Mouse (Mus musculus) kidney, postnatal 25 days (tissue): Measurements from ENCODE around the gene Rars2.

Experiments used
- DNase-seq, 2 experiments: peaks; one replicate each; pipeline ENCODE4 v3.0.0; 2021; ENCODE audit warnings: mixed read lengths in 2 of 2

The Rars2 gene

DNA sequence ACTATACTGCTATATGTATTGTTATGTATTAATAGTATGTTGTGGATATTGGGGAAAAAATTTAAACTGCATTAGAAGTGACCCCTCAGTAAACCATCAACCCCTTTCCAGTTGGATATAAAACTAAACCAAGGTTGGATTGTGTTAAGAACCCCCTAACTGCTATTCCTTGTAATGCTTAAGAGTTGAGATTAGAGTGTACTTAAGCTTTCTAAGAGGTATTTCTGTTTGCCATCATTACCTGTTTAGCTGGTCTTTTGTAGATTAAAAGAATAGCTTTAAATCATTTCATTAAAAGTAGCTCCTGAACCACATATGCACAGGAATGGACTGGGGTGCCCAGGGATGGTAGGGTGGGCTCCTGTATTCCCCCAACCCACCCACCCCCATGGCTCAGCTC lies 30.0 kb downstream of the Rars2 start:
- no peak for DNase-seq

- no peak for DNase-seq
Measured at GRCm38 (mm10) chr4:34653179-34653578, 38.4 kb downstream of the Rars2 start.

GRCm38 (mm10) chr4:34656101-34656500 lies 41.3 kb downstream of the Rars2 start:
- no peak for DNase-seq

GRCm38 (mm10) chr4:34659012-34659411 lies 44.3 kb downstream of the Rars2 start:
- no peak for DNase-seq

- DNase-seq, result no peak
Measured at GRCm38 (mm10) chr4:34661514-34661913, 46.8 kb downstream of the Rars2 start.

DNA sequence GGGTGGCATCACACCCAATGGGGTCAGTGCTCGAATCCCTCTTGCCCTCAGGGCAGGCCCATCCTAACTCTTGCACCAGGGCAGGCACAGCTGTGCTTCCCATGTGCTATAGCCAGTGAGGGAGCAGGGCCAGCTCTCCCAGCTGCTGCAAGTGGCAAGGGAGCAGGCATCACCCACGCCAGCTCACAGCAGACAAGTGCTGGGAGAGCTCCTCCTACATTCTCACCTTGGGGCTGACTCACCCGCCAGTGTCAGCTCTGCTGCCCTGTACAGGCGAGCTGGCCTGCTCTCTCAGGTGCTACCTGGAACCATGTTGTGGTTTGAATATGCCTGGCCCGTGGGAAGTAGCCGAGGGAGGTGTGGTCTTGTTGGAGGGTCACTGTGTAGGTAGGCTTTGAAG lies 47.2 kb downstream of the Rars2 start:
- DNase-seq, result no peak

- no peak for DNase-seq
Measured at GRCm38 (mm10) chr4:34667923-34668322, 53.2 kb downstream of the Rars2 start.

DNA sequence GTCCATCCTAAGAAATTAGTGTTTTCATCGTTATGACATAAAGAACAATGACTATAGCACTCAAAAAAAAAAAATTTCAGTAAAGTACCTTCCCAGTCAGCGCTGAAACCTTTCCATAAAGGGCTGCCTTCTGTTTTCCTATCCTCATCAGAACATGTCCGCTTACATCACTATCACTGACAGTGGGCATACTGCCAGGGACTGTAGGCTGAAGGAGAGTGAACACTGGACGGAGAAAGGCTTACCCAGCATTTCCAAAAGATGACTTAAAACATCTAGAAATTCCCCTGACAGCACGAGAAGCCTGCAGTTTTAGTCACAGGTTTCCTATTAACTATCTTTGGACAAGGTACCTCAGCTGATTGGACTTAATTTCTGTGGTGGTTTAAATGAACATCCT lies 59.0 kb downstream of the Rars2 start:
- peak in 1 of 2 experiments; percentile 49 for DNase-seq

DNA sequence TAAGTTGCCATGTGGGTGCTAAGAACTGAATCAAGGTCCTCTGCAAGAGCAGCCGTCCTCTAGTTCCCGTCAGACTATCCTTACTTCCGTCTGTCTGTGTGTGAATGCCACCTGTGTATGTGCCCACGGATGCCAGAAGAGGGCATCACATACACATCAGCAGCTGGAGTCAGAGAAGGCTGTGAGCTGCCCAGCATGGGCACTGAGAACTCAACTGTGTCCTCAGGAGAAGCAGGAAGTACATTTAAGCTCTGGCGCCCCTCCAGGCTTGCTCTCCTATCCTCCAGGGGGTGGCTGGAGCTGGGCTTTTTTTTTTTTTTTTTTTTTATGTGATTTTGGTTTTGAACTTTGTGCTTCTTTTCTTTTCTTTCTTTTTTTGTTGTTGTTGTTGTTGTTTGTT lies 65.8 kb downstream of the Rars2 start:
- peak in 1 of 2 experiments; percentile 14 for DNase-seq

- peak; percentile 94 to 97 for DNase-seq
Measured at GRCm38 (mm10) chr4:34686874-34687567, 72.3 kb downstream of the Rars2 start, which contains the start of gene Slc35a1. Gene Slc35a1 (minus strand): TSS chr4:34687438.

- DNase-seq, result no peak
Measured at GRCm38 (mm10) chr4:34688021-34688420, 73.3 kb downstream of the Rars2 start.

DNA sequence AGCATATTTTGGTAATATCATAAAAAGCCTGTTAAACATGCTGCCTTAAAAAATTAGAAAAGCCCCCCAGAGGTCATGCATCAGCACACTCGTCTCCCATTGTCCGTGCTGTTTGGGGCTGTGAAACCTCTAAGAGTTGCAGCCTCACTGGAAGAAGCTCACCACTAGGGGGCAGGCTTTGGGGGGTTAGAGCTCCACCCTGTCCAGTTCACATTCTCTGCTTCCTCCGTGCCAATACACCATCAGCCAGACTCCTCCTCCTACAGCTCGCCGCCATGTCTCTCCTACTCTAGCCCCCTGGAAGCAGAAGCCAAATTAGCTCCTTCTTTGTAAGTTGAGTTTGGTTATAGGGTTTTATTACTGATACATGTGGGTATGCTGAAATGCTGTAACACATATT lies 86.8 kb downstream of the Rars2 start:
- DNase-seq, result peak; percentile 63 to 73

DNA sequence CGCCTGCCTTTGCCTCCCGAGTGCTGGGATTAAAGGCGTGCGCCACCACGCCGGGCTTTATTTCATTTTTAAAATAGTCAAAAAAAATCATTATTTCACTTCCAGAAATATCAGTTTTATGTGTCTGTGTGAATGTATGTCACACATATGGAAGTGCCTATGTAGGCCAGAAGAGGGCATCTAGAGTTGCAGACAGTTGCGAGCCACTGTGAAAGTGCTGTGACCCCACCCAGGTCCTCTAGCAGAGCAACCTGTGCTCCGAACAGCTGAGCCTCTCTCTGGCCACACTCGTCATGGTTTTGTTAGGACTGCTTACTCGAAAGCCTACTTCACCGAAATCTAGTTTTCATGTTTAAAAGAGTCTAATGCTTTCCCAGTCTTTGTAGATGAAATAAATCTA lies 87.5 kb downstream of the Rars2 start:
- no peak for DNase-seq

DNA sequence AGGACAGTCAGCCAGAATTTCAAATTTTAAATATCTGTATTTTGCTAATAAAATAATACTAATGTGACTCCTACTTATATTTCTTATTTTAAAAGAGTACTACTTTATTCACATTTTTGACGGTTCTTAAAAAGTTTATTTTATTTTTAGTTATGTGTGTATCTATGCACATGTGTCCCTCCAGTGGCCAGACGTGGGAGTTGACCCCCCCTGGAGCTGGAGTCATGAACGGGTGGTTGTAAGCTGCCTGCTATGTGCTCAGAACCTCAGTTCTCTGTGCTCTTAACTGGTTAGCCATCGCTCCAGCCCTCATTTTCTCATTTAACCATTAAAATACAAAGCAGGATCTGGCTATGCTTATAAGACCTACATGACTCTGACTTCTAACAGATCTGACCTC lies 88.3 kb downstream of the Rars2 start:
- DNase-seq, result no peak

DNA sequence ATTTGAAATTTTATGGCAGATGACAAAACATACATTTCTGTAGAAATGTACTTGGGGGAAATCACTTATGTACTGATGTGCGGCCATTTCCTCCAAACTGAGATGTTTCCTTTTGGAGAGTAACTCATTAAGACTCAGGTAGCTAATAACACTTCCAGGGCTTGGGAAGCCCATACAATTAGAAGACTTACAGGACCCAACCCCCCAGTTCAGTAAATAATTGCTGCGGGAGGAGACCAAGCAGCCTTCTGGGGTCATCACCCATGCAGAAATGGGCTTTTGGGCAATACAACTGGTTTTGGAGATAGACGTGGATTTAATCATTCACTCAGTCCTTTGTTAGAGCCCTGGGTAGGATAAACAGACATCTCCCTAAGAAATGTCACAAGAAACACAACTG lies 92.5 kb downstream of the Rars2 start:
- no peak for DNase-seq

- no peak for DNase-seq
Measured at GRCm38 (mm10) chr4:34708127-34708526, 93.4 kb downstream of the Rars2 start.
